Mouse (Mus musculus) midbrain, embryonic 16.5 days (tissue): ENCODE results near the gene Gpc6. TPM values are rescaled to one million over a fixed set of nuclear protein-coding genes. Genes with fewer than 3 reads are reported as not detected.

ENCODE experiments used
- ATAC-seq: fragments of 200-750 bp; cut with Nextera tagmentation; 2 replicates; pipeline ENCODE4 v1.8.0; 2017; ENCODE audit warnings: moderate TSS enrichment
- H3K27ac ChIP-seq: fragments of 300-500 bp; sonication (generic); 2 replicates; pipeline ENCODE4 v1.5.1; 2014; ENCODE audit warnings: mild to moderate bottlenecking, low read length, mixed read lengths
- H3K27me3 ChIP-seq: fragments of 300-500 bp; sonication (generic); 2 replicates; pipeline ENCODE4 v1.6.1; 2014; ENCODE audit warnings: low read depth, low read length, mixed read lengths; ENCODE audit not compliant: control insufficient read depth, insufficient read depth
- H3K36me3 ChIP-seq: fragments of 300-500 bp; sonication (generic); 2 replicates; pipeline ENCODE4 v1.6.1; 2014; ENCODE audit warnings: mild to moderate bottlenecking, low read length, moderate library complexity, mixed read lengths; ENCODE audit not compliant: control insufficient read depth, insufficient read depth
- H3K4me1 ChIP-seq: fragments of 300-500 bp; sonication (generic); 2 replicates; pipeline ENCODE4 v1.6.1; 2014; ENCODE audit warnings: mild to moderate bottlenecking, low read length, mixed read lengths; ENCODE audit not compliant: control insufficient read depth, insufficient read depth
- H3K4me2 ChIP-seq: fragments of 300-500 bp; sonication (generic); 2 replicates; pipeline ENCODE4 v1.6.1; 2014; ENCODE audit warnings: mild to moderate bottlenecking, low read length, mixed read lengths
- H3K4me3 ChIP-seq: fragments of 300-500 bp; sonication (generic); 2 replicates; pipeline ENCODE4 v1.5.1; 2014; ENCODE audit warnings: low read depth, mild to moderate bottlenecking, low read length, moderate library complexity, mixed read lengths
- H3K9ac ChIP-seq: fragments of 300-500 bp; sonication (generic); 2 replicates; pipeline ENCODE4 v1.6.1; 2014; ENCODE audit warnings: low read depth, low read length, mixed read lengths
- H3K9me3 ChIP-seq: fragments of 300-500 bp; sonication (generic); replicated peaks from 2 replicates; pipeline ENCODE4 v1.6.1; 2014; ENCODE audit warnings: mild to moderate bottlenecking, low read length, mixed read lengths; ENCODE audit not compliant: control insufficient read depth, poor library complexity, severe bottlenecking
- WGBS: fragments of 180-500 bp; shearing (Covaris S2); extraction: QIAGEN DNeasy Blood & Tissue Kit; methylation state at CpG from one replicate; pipeline ENCODE4 v1.1.7; 2014; 5-methylcytosine and 5-hydroxymethylcytosine counted together
- polyA plus RNA-seq: library from polyadenylated mRNA; unstranded; fragments of >200 nt; fragmentation: Nextera tagmentation; extraction: Ambion mirVana; gene quantifications from 2 replicates; pipeline ENCODE4 v1.2.1, GENCODE M21; 2015

The Gpc6 gene
- polyA plus RNA-seq, 1 experiment from 2014 or later = 19.7 TPM

- H3K9ac ChIP-seq = no peak overlapping the region
- H3K27me3 ChIP-seq = no peaks in the 10 kb centered on the region
- no peak overlapping the region for H3K4me2 ChIP-seq
- peaks cover 2% of the 10 kb centered on the region; the same call in 1 of the 2 replicates for H3K4me1 ChIP-seq
- no peak overlapping the region for H3K27ac ChIP-seq
- no peaks in the 10 kb centered on the region for H3K36me3 ChIP-seq
- ATAC-seq = no peak
- H3K4me3 ChIP-seq = no peak overlapping the region
- WGBS = 82% methylated on average over 8 of the region's 8 CpGs
- no peaks in the 10 kb centered on the region for H3K9me3 ChIP-seq
These were observed 734.2 kb downstream of the Gpc6 start for GRCm38 (mm10) chr14:117659198-117659761.

- Histone ChIP-seq H3K27ac (no peak overlapping the region), H3K27me3 (no peaks in the 10 kb centered on the region), H3K9ac (no peak overlapping the region), H3K4me1 (no peaks in the 10 kb centered on the region), H3K4me3 (no peak overlapping the region), H3K36me3 (no peaks in the 10 kb centered on the region), H3K4me2 (no peak overlapping the region), H3K9me3 (no peaks in the 10 kb centered on the region)
- no peak for ATAC-seq
- WGBS = 82% methylated on average over 4 of the region's 4 CpGs
These were observed 737.1 kb downstream of the Gpc6 start for GRCm38 (mm10) chr14:117662261-117662660.

- H3K9me3 ChIP-seq = no peaks in the 10 kb centered on the region
- 37% methylated on average over 4 of the region's 4 CpGs for WGBS
- ATAC-seq = no peak
- no peak overlapping the region for H3K4me3 ChIP-seq
- no peak overlapping the region for H3K9ac ChIP-seq
- H3K27ac ChIP-seq = no peak overlapping the region; the same call in 1 of the 2 replicates
- no peaks in the 10 kb centered on the region for H3K4me1 ChIP-seq
- H3K4me2 ChIP-seq = no peak overlapping the region
- no peaks in the 10 kb centered on the region for H3K27me3 ChIP-seq
- no peaks in the 10 kb centered on the region for H3K36me3 ChIP-seq
These were observed 739.7 kb downstream of the Gpc6 start for GRCm38 (mm10) chr14:117664796-117665195.

GRCm38 (mm10) chr14:117666126-117666525, 741.0 kb downstream of the Gpc6 start:
- H3K27ac ChIP-seq = no peak overlapping the region
- 100% methylated on average over 2 of the region's 2 CpGs for WGBS
- H3K4me3 ChIP-seq = no peak overlapping the region
- no peak for ATAC-seq
- no peaks in the 10 kb centered on the region for H3K4me1 ChIP-seq
- H3K27me3 ChIP-seq = no peaks in the 10 kb centered on the region
- H3K4me2 ChIP-seq = no peak overlapping the region
- H3K9me3 ChIP-seq = no peaks in the 10 kb centered on the region
- no peak overlapping the region for H3K9ac ChIP-seq
- no peaks in the 10 kb centered on the region for H3K36me3 ChIP-seq

GRCm38 (mm10) chr14:117673541-117673940, 748.4 kb downstream of the Gpc6 start:
- no peak overlapping the region for H3K9ac ChIP-seq
- H3K4me3 ChIP-seq = no peak overlapping the region
- 94% methylated on average over 7 of the region's 7 CpGs for WGBS
- H3K36me3 ChIP-seq = no peaks in the 10 kb centered on the region
- H3K27ac ChIP-seq = no peak overlapping the region
- ATAC-seq = no peak
- H3K4me1 ChIP-seq = no peaks in the 10 kb centered on the region
- H3K27me3 ChIP-seq = no peaks in the 10 kb centered on the region
- H3K4me2 ChIP-seq = no peak overlapping the region
- no peaks in the 10 kb centered on the region for H3K9me3 ChIP-seq

GRCm38 (mm10) chr14:117674482-117674881, 749.4 kb downstream of the Gpc6 start:
- Histone ChIP-seq H3K9ac (no peak overlapping the region), H3K36me3 (no peaks in the 10 kb centered on the region), H3K4me1 (no peaks in the 10 kb centered on the region), H3K27ac (no peak overlapping the region), H3K4me3 (no peak overlapping the region), H3K4me2 (no peak overlapping the region), H3K9me3 (no peaks in the 10 kb centered on the region), H3K27me3 (no peaks in the 10 kb centered on the region)
- 71% methylated on average over 3 of the region's 3 CpGs for WGBS
- no peak for ATAC-seq

- Histone ChIP-seq H3K4me3 (no peak overlapping the region), H3K27ac (no peak overlapping the region), H3K9me3 (no peaks in the 10 kb centered on the region), H3K4me1 (no peaks in the 10 kb centered on the region), H3K36me3 (no peaks in the 10 kb centered on the region), H3K4me2 (no peak overlapping the region), H3K9ac (no peak overlapping the region), H3K27me3 (no peaks in the 10 kb centered on the region)
- 89% methylated on average over 3 of the region's 3 CpGs for WGBS
- ATAC-seq = no peak
These were observed 754.8 kb downstream of the Gpc6 start for GRCm38 (mm10) chr14:117679926-117680325.

GRCm38 (mm10) chr14:117681321-117681921, 756.3 kb downstream of the Gpc6 start:
- H3K27me3 ChIP-seq = no peaks in the 10 kb centered on the region
- H3K9me3 ChIP-seq = no peaks in the 10 kb centered on the region
- peak; percentile 60; the same call in 1 of the 2 replicates for ATAC-seq
- H3K36me3 ChIP-seq = no peaks in the 10 kb centered on the region
- no peaks in the 10 kb centered on the region for H3K4me1 ChIP-seq
- H3K4me2 ChIP-seq = no peak overlapping the region
- 55% methylated on average over 5 of the region's 5 CpGs for WGBS
- H3K9ac ChIP-seq = no peak overlapping the region
- H3K27ac ChIP-seq = no peak overlapping the region; the same call in 1 of the 2 replicates
- H3K4me3 ChIP-seq = no peak overlapping the region

- no peak overlapping the region for H3K9ac ChIP-seq
- no peak overlapping the region for H3K27ac ChIP-seq
- 93% methylated on average over 4 of the region's 4 CpGs for WGBS
- no peaks in the 10 kb centered on the region for H3K36me3 ChIP-seq
- no peaks in the 10 kb centered on the region for H3K9me3 ChIP-seq
- H3K4me1 ChIP-seq = no peaks in the 10 kb centered on the region
- ATAC-seq = no peak
- no peak overlapping the region for H3K4me2 ChIP-seq
- H3K4me3 ChIP-seq = no peak overlapping the region
- H3K27me3 ChIP-seq = no peaks in the 10 kb centered on the region
These were observed 758.0 kb downstream of the Gpc6 start for GRCm38 (mm10) chr14:117683149-117683548.
